Mouse (Mus musculus) heart, embryonic 12.5 days (tissue): ENCODE data around the gene Dstn. TPM values are rescaled to one million over a fixed set of nuclear protein-coding genes. Genes with fewer than 3 reads are reported as not detected.
A peak's percentile ranks its signal among the peaks of the same experiment; 100 is the strongest.

Source experiments
- ATAC-seq: fragments of 200-750 bp; cut with Nextera tagmentation; 2 replicates; pipeline ENCODE4 v1.8.0; 2017; ENCODE audit warnings: moderate TSS enrichment, moderate library complexity; ENCODE audit not compliant: insufficient number of reproducible peaks, low FRiP score
- H3K27ac ChIP-seq: fragments of 300-500 bp; sonication (generic); 2 replicates; pipeline ENCODE4 v1.5.1; 2016; ENCODE audit warnings: mild to moderate bottlenecking, moderate library complexity; ENCODE audit not compliant: poor library complexity, severe bottlenecking
- H3K27me3 ChIP-seq: fragments of 300-500 bp; sonication (generic); replicated peaks from 2 replicates; pipeline ENCODE4 v1.6.1; 2016; ENCODE audit warnings: mild to moderate bottlenecking, moderate library complexity
- H3K36me3 ChIP-seq: fragments of 300-500 bp; sonication (generic); 2 replicates; pipeline ENCODE4 v1.6.1; 2016; ENCODE audit warnings: mild to moderate bottlenecking, moderate library complexity
- H3K4me1 ChIP-seq: fragments of 300-500 bp; sonication (generic); replicated peaks from 2 replicates; pipeline ENCODE4 v1.6.1; 2016; ENCODE audit warnings: mild to moderate bottlenecking
- H3K4me2 ChIP-seq: fragments of 300-500 bp; sonication (generic); 2 replicates; pipeline ENCODE4 v1.6.1; 2016; ENCODE audit warnings: mild to moderate bottlenecking, moderate library complexity
- H3K4me3 ChIP-seq: fragments of 300-500 bp; sonication (generic); 2 replicates; pipeline ENCODE4 v1.5.1; 2016; ENCODE audit warnings: mild to moderate bottlenecking
- H3K9ac ChIP-seq: fragments of 300-500 bp; sonication (generic); 2 replicates; pipeline ENCODE4 v1.6.1; 2016; ENCODE audit warnings: mild to moderate bottlenecking, moderate library complexity
- H3K9me3 ChIP-seq: fragments of 300-500 bp; sonication (generic); replicated peaks from 2 replicates; pipeline ENCODE4 v1.6.1; 2016; ENCODE audit warnings: mild to moderate bottlenecking, moderate library complexity
- WGBS: fragments of 180-500 bp; shearing (Covaris S2); methylation state at CpG from one replicate; pipeline ENCODE4 v1.1.7; 2016; 5-methylcytosine and 5-hydroxymethylcytosine counted together
- polyA plus RNA-seq: library from polyadenylated mRNA; unstranded; fragments of >200 nt; fragmentation: Nextera tagmentation; extraction: Ambion mirVana; gene quantifications from 2 replicates; pipeline ENCODE4 v1.2.1, GENCODE M21; 2016

Dstn gene
- polyA plus RNA-seq, 1 experiment from 2014 or later: 963 TPM

DNA sequence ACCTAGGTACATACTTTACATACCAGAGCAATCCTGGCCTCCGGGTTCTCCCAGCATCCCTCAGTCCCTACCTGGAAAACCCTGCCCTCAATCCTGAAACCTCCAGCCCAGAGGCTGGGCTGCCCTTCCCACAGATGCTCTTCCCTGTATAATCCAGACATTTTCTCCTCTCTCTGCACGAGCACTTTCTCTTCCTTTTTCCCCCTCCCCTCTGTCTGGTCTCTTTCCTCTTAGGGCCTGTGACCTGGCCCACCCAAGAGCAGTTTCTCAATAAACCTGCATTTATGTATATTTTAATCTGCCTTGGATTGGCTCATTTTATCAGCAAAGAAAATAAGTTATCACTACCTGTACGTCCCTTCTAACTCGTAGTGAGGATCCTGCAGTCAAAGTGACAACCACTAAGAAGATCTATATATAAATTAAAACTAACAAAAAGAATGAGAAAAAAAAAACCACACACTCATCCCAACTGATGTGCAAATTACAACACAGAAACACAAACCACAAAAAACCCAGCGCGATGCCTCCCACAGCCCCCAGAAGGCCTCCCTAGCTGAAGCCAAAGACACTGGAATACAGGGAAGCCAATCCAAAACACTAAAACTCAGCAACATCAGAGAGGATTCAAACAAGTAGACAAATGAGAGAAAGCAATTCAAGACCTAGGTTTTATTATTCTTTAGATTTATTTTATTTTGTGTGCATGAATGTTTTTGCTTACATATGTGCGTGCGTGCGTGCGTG is 23.6 kb upstream of the Dstn start:
- no peak overlapping the region for H3K9ac ChIP-seq
- 0 out of 2 replicates have a peak, but pooled peaks cover 5% of the 10 kb centered on the region for H3K9me3 ChIP-seq
- no peak overlapping the region for H3K4me2 ChIP-seq
- 75% methylated on average over 10 of the region's 10 CpGs for WGBS
- H3K4me3 ChIP-seq: no peak overlapping the region
- no peak overlapping the region for H3K27ac ChIP-seq
- no peaks in the 10 kb centered on the region for H3K36me3 ChIP-seq
- H3K27me3 ChIP-seq: no peaks in the 10 kb centered on the region
- H3K4me1 ChIP-seq: no peaks in the 10 kb centered on the region
- ATAC-seq: no peak

GRCm38 (mm10) chr2:143899470-143900220 is 15.5 kb upstream of the Dstn start:
- Histone ChIP-seq H3K4me1 (peaks cover 5% of the 10 kb centered on the region; the same call in 1 of the 2 replicates), H3K9ac (no peak overlapping the region), H3K36me3 (no peaks in the 10 kb centered on the region), H3K4me3 (no peak overlapping the region), H3K27me3 (no peaks in the 10 kb centered on the region), H3K4me2 (no peak overlapping the region), H3K9me3 (no peaks in the 10 kb centered on the region), H3K27ac (no peak overlapping the region)
- WGBS: 77% methylated on average over 9 of the region's 9 CpGs
- no peak for ATAC-seq

DNA sequence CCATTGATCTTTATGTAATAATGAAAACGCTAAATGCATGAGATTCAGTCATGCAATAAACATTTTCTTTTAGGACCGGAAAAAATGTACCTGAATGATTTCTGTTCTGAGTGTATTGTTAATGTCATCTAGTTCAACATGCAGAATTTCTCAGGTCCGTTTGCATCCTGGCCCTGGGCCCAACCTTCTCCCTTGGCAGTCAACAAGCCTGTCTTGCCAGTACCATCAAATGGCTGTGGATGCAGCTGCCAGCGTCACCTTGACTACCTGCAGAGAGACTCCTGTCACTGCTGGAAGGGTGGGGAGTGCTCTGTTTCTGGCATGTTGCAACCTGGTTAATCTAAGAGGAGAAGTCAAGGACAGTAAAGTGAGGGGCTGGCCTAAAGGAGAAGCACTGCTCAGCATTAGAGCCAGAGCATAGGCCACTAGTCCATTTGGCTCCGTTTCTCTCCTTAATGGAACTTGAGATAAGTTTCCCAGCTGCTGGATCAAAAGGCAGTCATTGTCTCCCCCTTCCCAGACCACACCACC is 14.2 kb upstream of the Dstn start:
- Histone ChIP-seq H3K4me3 (no peak overlapping the region), H3K9ac (no peak overlapping the region), H3K27me3 (no peaks in the 10 kb centered on the region), H3K9me3 (no peaks in the 10 kb centered on the region), H3K4me2 (no peak overlapping the region), H3K4me1 (peaks cover 5% of the 10 kb centered on the region; the same call in 1 of the 2 replicates), H3K27ac (no peak overlapping the region), H3K36me3 (no peaks in the 10 kb centered on the region)
- ATAC-seq: no peak
- whole genome bisulfite sequencing: 62% methylated on average over 5 of the region's 5 CpGs

GRCm38 (mm10) chr2:143903376-143904045 is 11.6 kb upstream of the Dstn start:
- Histone ChIP-seq H3K27me3 (no peaks in the 10 kb centered on the region), H3K36me3 (no peaks in the 10 kb centered on the region), H3K9ac (no peak overlapping the region), H3K4me3 (no peak overlapping the region), H3K4me1 (peaks cover 5% of the 10 kb centered on the region; the same call in 1 of the 2 replicates), H3K27ac (no peak overlapping the region), H3K9me3 (no peaks in the 10 kb centered on the region), H3K4me2 (no peak overlapping the region)
- ATAC-seq: no peak
- 60% methylated on average over 9 of the region's 9 CpGs for WGBS

DNA sequence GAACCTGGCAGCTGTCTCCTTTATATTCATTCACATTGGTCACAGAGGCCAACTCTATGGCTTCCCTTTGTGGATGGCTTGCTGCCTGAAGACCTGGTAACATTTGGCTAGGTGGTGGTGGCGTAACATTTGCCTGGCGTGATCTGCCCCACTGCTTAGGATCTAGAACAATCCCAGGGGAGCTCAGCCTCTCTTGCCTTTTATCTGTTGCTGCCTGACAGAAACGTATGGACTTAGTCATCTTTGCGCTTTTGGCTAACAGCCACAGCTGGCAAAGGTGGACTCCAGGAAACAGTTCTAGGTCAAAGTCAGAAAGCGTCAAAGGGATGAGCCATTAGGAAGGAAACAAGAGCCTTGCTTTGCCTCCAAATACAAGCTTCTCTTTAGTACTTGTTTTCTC is 10.2 kb upstream of the Dstn start:
- H3K9me3 ChIP-seq: no peaks in the 10 kb centered on the region
- no peak for ATAC-seq
- WGBS: 65% methylated on average over 5 of the region's 5 CpGs

GRCm38 (mm10) chr2:143909230-143909629 is 5.9 kb upstream of the Dstn start:
- ATAC-seq: no peak
- Histone ChIP-seq H3K27me3 (no peaks in the 10 kb centered on the region), H3K9ac (no peak overlapping the region), H3K36me3 (no peaks in the 10 kb centered on the region), H3K4me1 (no peaks in the 10 kb centered on the region), H3K4me2 (no peak overlapping the region), H3K4me3 (no peak overlapping the region), H3K9me3 (no peaks in the 10 kb centered on the region), H3K27ac (no peak overlapping the region)
- 76% methylated on average over 2 of the region's 2 CpGs for WGBS

More for the DNA sequence above, 10.2 kb upstream of the Dstn start:
- no peak overlapping the region for H3K27ac ChIP-seq
- H3K4me3 ChIP-seq: no peak overlapping the region
- no peak overlapping the region for H3K4me2 ChIP-seq
- no peak overlapping the region for H3K9ac ChIP-seq
- no peaks in the 10 kb centered on the region for H3K27me3 ChIP-seq
- H3K36me3 ChIP-seq: no peaks in the 10 kb centered on the region
- peaks cover 5% of the 10 kb centered on the region; the same call in 1 of the 2 replicates for H3K4me1 ChIP-seq

- WGBS: 93% methylated on average over 2 of the region's 2 CpGs
- no peaks in the 10 kb centered on the region for H3K27me3 ChIP-seq
- no peak for ATAC-seq
Observed at GRCm38 (mm10) chr2:143912199-143912598, 2.9 kb upstream of the Dstn start.

DNA sequence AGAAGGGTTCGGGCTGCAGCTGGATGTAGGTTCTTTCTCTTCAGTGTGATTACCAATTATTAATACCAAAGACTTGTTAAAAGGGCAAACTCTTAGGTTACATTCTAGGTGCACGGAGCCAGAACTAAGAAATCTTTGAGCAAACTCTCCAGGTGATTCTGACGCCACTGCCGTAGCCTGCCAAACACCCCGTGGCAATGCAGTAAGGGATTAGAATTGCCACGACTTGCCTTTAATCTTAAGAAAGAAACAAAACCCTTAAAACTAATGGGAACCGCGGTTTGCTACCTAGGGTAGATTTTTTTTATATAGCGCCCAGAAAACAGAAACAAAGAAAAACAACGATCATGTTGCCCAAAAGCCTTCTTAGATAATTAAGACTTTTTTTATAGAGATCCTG is 899 bp upstream of the Dstn start:
- peak overlapping the region; percentile 99 for H3K4me3 ChIP-seq
- no peaks in the 10 kb centered on the region for H3K9me3 ChIP-seq
- peak overlapping the region; percentile 100 for H3K27ac ChIP-seq
- no peak for ATAC-seq
- H3K9ac ChIP-seq: peak overlapping the region; percentile 92
- H3K27me3 ChIP-seq: no peaks in the 10 kb centered on the region
- WGBS: 5% methylated on average over 10 of the region's 10 CpGs
- peaks cover 17% of the 10 kb centered on the region for H3K4me1 ChIP-seq
- H3K4me2 ChIP-seq: peak overlapping the region; percentile 77
- H3K36me3 ChIP-seq: no peaks in the 10 kb centered on the region

More at GRCm38 (mm10) chr2:143912199-143912598, 2.9 kb upstream of the Dstn start:
- Histone ChIP-seq H3K9me3 (no peaks in the 10 kb centered on the region), H3K36me3 (no peaks in the 10 kb centered on the region), H3K4me2 (no peak overlapping the region), H3K27ac (no peak overlapping the region), H3K9ac (no peak overlapping the region), H3K4me1 (peaks cover 4% of the 10 kb centered on the region; the same call in 1 of the 2 replicates), H3K4me3 (no peak overlapping the region)

- Histone ChIP-seq H3K36me3 (no peaks in the 10 kb centered on the region), H3K9me3 (no peaks in the 10 kb centered on the region), H3K4me1 (peaks cover 23% of the 10 kb centered on the region), H3K27ac (peak overlapping the region; percentile 100), H3K27me3 (no peaks in the 10 kb centered on the region), H3K4me3 (peak overlapping the region; percentile 99), H3K9ac (peak overlapping the region; percentile 100), H3K4me2 (peak overlapping the region; percentile 77)
- under 1% methylated on average over 32 of the region's 32 CpGs for WGBS
- peak; percentile 30 for ATAC-seq
Observed at GRCm38 (mm10) chr2:143915600-143916135, 548 bp downstream of the Dstn start.

DNA sequence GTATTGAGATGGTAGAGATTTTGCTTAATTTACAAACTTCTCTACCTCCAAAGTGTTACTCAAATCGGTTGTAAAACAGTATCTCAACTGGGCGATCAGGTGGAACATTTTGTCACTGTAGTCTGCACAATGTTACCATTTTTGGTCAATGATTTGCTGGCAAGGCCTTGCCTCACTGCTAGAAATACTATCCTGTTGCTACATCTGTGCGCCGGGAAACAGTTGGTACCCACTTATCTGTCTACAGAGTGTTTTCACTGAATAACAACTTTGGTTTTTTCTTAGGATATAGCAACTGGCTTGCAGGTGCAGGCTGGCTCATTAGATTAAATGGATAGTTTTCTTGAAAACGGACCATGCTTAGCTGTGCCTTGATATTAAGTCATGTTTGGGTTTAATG is 1.1 kb downstream of the Dstn start:
- Histone ChIP-seq H3K27ac (peak overlapping the region; percentile 100), H3K27me3 (no peaks in the 10 kb centered on the region), H3K9me3 (no peaks in the 10 kb centered on the region), H3K9ac (peak overlapping the region; percentile 100), H3K36me3 (no peaks in the 10 kb centered on the region), H3K4me2 (peak overlapping the region; percentile 77), H3K4me3 (peak overlapping the region; percentile 99), H3K4me1 (peaks cover 27% of the 10 kb centered on the region)
- no peak for ATAC-seq
- WGBS: 1% methylated on average over 5 of the region's 5 CpGs
